Mouse (Mus musculus): Measurements from ENCODE around the gene Hoxd8. TPM values are rescaled to one million over a fixed set of nuclear protein-coding genes. Genes with fewer than 3 reads are reported as not detected.
A peak's percentile ranks its signal among the peaks of the same experiment; 100 is the strongest.

The Hoxd8 gene
- 2.1 and 3.3 TPM in 2 replicates for polyA plus RNA-seq (2014; fragmentation: Nextera tagmentation; extraction: Ambion mirVana)

DNA sequence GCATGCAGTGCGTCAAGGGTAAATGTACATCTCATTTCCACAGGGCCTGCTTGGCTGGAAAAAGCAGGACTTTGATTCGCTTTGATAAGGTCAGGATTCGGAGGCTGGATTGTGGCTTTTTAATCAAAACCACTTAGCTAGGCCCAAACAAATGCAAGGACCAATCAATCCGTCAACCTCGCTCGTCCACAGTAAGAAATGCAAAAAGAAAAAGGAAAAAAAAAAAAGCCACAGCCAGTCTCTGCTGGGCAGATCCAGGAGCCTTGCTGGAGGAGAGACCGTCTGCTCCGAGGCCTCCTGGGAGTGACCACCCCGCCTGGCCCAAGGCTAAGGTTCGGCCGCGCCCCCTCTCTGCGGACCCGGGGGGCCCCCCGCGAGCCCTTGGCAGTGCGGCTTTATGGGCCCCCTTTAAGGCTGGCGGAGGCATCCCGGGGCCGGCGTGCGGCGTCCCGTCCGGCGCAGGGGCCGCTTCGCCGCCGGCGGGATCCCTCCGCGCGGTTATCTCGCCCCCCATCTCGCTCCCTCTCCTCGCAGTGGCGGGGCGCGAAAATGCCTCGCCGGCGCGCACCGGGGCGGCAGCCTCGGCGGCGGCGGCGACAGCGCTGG lies at the start of gene Hoxd8:
Hoxd8 (plus strand) TSS at position 223 of the 606 bp plus-strand sequence.
- Histone ChIP-seq H3K36me3 (replicated peaks; ENCODE audit: control insufficient read depth, insufficient read depth) (no peaks in the 10 kb centered on the region), H3K27me3 (ENCODE audit: control insufficient read depth, insufficient read depth, low read length) (peaks cover 92% of the 10 kb centered on the region), H3K4me2 (replicated peaks) (peak within 1 kb of the TSS; percentile 46), H3K27ac (no peak within 1 kb of the TSS), H3K9me3 (ENCODE audit: control insufficient read depth, low read length) (no peaks in the 10 kb centered on the region), H3K4me1 (replicated peaks; ENCODE audit: control insufficient read depth, insufficient read depth, low read length) (no peaks in the 10 kb centered on the region), H3K9ac (peak within 1 kb of the TSS; percentile 8; the same call in 1 of the 2 replicates), H3K4me3 (replicated peaks; ENCODE audit: low read length) (peak within 1 kb of the TSS; percentile 29)
- ATAC-seq (ENCODE audit: low FRiP score) (no peak), DNase-seq (ENCODE audit: low spot score) (no peak)
- WGBS = under 1% methylated on average over 39 of the region's 52 CpGs

DNA sequence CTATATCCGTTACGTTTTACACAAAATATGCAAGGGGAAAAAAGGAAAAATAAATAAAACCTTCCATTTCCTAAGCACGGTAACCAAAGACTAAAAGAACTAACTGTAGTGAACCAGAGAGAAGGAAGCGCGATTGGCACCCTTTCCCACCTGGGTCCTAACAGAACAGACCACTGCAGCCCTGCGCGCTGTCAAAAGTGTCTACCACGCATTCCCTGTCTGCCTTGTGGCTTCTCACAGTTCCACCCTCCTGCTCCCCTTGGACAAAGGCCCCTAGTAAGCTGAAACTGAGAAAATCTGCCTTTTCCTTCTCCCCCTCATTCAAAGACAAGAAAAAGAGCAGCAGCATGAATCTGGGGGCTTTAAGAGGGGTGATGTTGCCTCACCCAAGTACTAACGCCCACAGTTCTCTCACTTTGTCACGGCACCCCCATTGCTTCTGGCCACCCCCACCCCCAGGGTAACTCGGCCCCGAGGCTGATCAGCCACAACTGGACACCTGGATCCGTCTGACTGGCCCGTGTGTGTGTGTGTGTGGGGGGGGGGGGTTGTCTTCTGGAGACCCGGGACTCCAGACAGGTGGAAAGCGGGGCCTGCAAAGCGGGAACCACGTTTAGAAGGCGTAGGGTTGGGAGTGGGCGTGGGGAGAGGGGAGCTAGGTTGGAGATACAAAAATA lies 49.5 kb upstream of the Hoxd8 start:
- DNase-seq (ENCODE audit: low spot score) (peak; percentile 23), ATAC-seq (ENCODE audit: low FRiP score) (no peak)
- Histone ChIP-seq H3K4me3 (replicated peaks; ENCODE audit: low read length) (peak overlapping the region; percentile 33), H3K9me3 (ENCODE audit: control insufficient read depth, low read length) (no peaks in the 10 kb centered on the region), H3K4me1 (replicated peaks; ENCODE audit: control insufficient read depth, insufficient read depth, low read length) (peaks cover 5% of the 10 kb centered on the region; the same call in 1 of the 2 replicates), H3K36me3 (replicated peaks; ENCODE audit: control insufficient read depth, insufficient read depth) (no peaks in the 10 kb centered on the region), H3K9ac (peak overlapping the region; percentile 1; the same call in 1 of the 2 replicates), H3K4me2 (replicated peaks) (peak overlapping the region; percentile 52), H3K27ac (0 out of 2 replicates have a peak overlapping the region, but pooled peaks have one; percentile 66), H3K27me3 (ENCODE audit: control insufficient read depth, insufficient read depth, low read length) (peaks cover 88% of the 10 kb centered on the region)
- 5% methylated on average over 16 of the region's 20 CpGs for WGBS

- DNase-seq (ENCODE audit: low spot score) = no peak
- Histone ChIP-seq H3K4me2 (replicated peaks) (peak overlapping the region; percentile 52), H3K36me3 (replicated peaks; ENCODE audit: control insufficient read depth, insufficient read depth) (no peaks in the 10 kb centered on the region), H3K9me3 (ENCODE audit: control insufficient read depth, low read length) (no peaks in the 10 kb centered on the region), H3K9ac (peak overlapping the region; percentile 46; the same call in 1 of the 2 replicates), H3K4me1 (replicated peaks; ENCODE audit: control insufficient read depth, insufficient read depth, low read length) (peaks cover 5% of the 10 kb centered on the region; the same call in 1 of the 2 replicates), H3K27ac (peak overlapping the region; percentile 66), H3K27me3 (ENCODE audit: control insufficient read depth, insufficient read depth, low read length) (peaks cover 88% of the 10 kb centered on the region), H3K4me3 (replicated peaks; ENCODE audit: low read length) (peak overlapping the region; percentile 33)
- no peak for ATAC-seq (ENCODE audit: low FRiP score)
- under 1% methylated on average over 46 of the region's 47 CpGs for WGBS
Observed at GRCm38 (mm10) chr2:74655420-74655781, 49.0 kb upstream of the Hoxd8 start.

GRCm38 (mm10) chr2:74655821-74656631 lies 48.4 kb upstream of the Hoxd8 start:
- H3K9ac ChIP-seq = peak overlapping the region; percentile 46; the same call in 1 of the 2 replicates
- peaks cover 5% of the 10 kb centered on the region; the same call in 1 of the 2 replicates for H3K4me1 ChIP-seq (replicated peaks; ENCODE audit: control insufficient read depth, insufficient read depth, low read length)
- WGBS = under 1% methylated on average over 63 of the region's 69 CpGs
- peaks cover 88% of the 10 kb centered on the region for H3K27me3 ChIP-seq (ENCODE audit: control insufficient read depth, insufficient read depth, low read length)
- no peaks in the 10 kb centered on the region for H3K9me3 ChIP-seq (ENCODE audit: control insufficient read depth, low read length)
- H3K4me2 ChIP-seq (replicated peaks) = peak overlapping the region; percentile 52
- peak overlapping the region; percentile 66 for H3K27ac ChIP-seq
- DNase-seq (ENCODE audit: low spot score) = peak; percentile 55
- peak overlapping the region; percentile 33 for H3K4me3 ChIP-seq (replicated peaks; ENCODE audit: low read length)
- peak; percentile 27; the same call in 1 of the 2 replicates for ATAC-seq (ENCODE audit: low FRiP score)
- H3K36me3 ChIP-seq (replicated peaks; ENCODE audit: control insufficient read depth, insufficient read depth) = no peaks in the 10 kb centered on the region

GRCm38 (mm10) chr2:74656632-74657021 lies 47.8 kb upstream of the Hoxd8 start:
- H3K9me3 ChIP-seq (ENCODE audit: control insufficient read depth, low read length) = no peaks in the 10 kb centered on the region
- peaks cover 5% of the 10 kb centered on the region; the same call in 1 of the 2 replicates for H3K4me1 ChIP-seq (replicated peaks; ENCODE audit: control insufficient read depth, insufficient read depth, low read length)
- H3K4me2 ChIP-seq (replicated peaks) = peak overlapping the region; percentile 52
- 0 out of 2 replicates have a peak overlapping the region, but pooled peaks have one; percentile 46 for H3K9ac ChIP-seq
- H3K36me3 ChIP-seq (replicated peaks; ENCODE audit: control insufficient read depth, insufficient read depth) = no peaks in the 10 kb centered on the region
- peaks cover 88% of the 10 kb centered on the region for H3K27me3 ChIP-seq (ENCODE audit: control insufficient read depth, insufficient read depth, low read length)
- peak overlapping the region; percentile 33 for H3K4me3 ChIP-seq (replicated peaks; ENCODE audit: low read length)
- DNase-seq (ENCODE audit: low spot score) = peak; percentile 39
- WGBS = 3% methylated on average over 4 of the region's 4 CpGs
- ATAC-seq (ENCODE audit: low FRiP score) = no peak
- peak overlapping the region; percentile 66; the same call in 1 of the 2 replicates for H3K27ac ChIP-seq

- Histone ChIP-seq H3K4me2 (replicated peaks) (peak overlapping the region; percentile 19; the same call in 1 of the 2 replicates), H3K4me1 (replicated peaks; ENCODE audit: control insufficient read depth, insufficient read depth, low read length) (peaks cover 5% of the 10 kb centered on the region; the same call in 1 of the 2 replicates), H3K36me3 (replicated peaks; ENCODE audit: control insufficient read depth, insufficient read depth) (no peaks in the 10 kb centered on the region), H3K9ac (peak overlapping the region; percentile 54), H3K9me3 (ENCODE audit: control insufficient read depth, low read length) (no peaks in the 10 kb centered on the region), H3K27ac (peak overlapping the region; percentile 76), H3K4me3 (replicated peaks; ENCODE audit: low read length) (peak overlapping the region; percentile 33), H3K27me3 (ENCODE audit: control insufficient read depth, insufficient read depth, low read length) (peaks cover 88% of the 10 kb centered on the region)
- DNase-seq (ENCODE audit: low spot score) = peak; percentile 51
- ATAC-seq (ENCODE audit: low FRiP score) = no peak
- WGBS = 4% methylated on average over 62 of the region's 62 CpGs
Observed at GRCm38 (mm10) chr2:74657251-74658023, 47.0 kb upstream of the Hoxd8 start.

- peaks cover 89% of the 10 kb centered on the region for H3K27me3 ChIP-seq (ENCODE audit: control insufficient read depth, insufficient read depth, low read length)
- peak; percentile 38 for DNase-seq (ENCODE audit: low spot score)
- no peaks in the 10 kb centered on the region for H3K9me3 ChIP-seq (ENCODE audit: control insufficient read depth, low read length)
- peak overlapping the region; percentile 76 for H3K27ac ChIP-seq
- WGBS = 2% methylated on average over 15 of the region's 15 CpGs
- peak overlapping the region; percentile 54 for H3K9ac ChIP-seq
- peak overlapping the region; percentile 26 for H3K4me2 ChIP-seq (replicated peaks)
- ATAC-seq (ENCODE audit: low FRiP score) = no peak
- H3K36me3 ChIP-seq (replicated peaks; ENCODE audit: control insufficient read depth, insufficient read depth) = no peaks in the 10 kb centered on the region
- H3K4me1 ChIP-seq (replicated peaks; ENCODE audit: control insufficient read depth, insufficient read depth, low read length) = peaks cover 5% of the 10 kb centered on the region; the same call in 1 of the 2 replicates
- peak overlapping the region; percentile 33 for H3K4me3 ChIP-seq (replicated peaks; ENCODE audit: low read length)
Observed at GRCm38 (mm10) chr2:74658024-74658666, 46.3 kb upstream of the Hoxd8 start.

Data from hindbrain, embryonic 14.5 days (tissue).